Mouse (Mus musculus): Measurements from ENCODE around the gene Pxdn. TPM values are rescaled to one million over a fixed set of nuclear protein-coding genes. Genes with fewer than 3 reads are reported as not detected.

Gene Pxdn
- total RNA-seq (2021) = 10 to 100 TPM; 28.7 to 41.0 TPM
- 69.4 and 92.3 TPM in 2 replicates for polyA plus RNA-seq (2012; rRNA removed)
- long read RNA-seq, full-length matches to known transcripts = 5 of 13 reads
- long read RNA-seq, partial matches to known transcripts = 2 of 13 reads
- long read RNA-seq, other reads (novel, unspliced or antisense) = 6 of 13 reads

DNA sequence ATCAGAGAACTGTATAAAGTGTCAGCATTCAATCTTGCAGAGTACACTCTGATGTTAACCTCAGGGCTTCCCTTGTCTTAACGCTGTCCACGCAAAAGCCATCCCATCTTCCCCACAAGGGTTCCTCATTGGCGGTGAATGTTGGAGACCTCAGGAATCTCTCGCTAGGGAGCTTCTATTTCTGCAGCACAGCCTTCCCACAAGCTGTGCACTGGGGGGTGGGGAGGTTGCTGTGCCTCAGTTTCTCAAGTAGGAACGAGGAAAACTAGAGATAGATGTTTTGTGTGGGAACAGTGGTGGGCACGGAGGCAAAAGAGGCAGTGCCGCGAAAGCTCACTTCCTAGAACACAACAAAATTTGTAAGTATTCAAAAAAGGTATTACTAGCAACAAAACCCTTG lies at the start of gene Pxdn:
Pxdn (plus strand) TSS at position 301 of the 400 bp plus-strand sequence.
- WGBS = 66% methylated on average over 8 of the region's 8 CpGs
- no peak for DNase-seq
- Histone ChIP-seq H3K9ac (ENCODE audit: low read depth, low read length) (peak within 1 kb of the TSS; percentile 91), H3K36me3 (ENCODE audit: control insufficient read depth, insufficient read depth, low read length) (peaks cover 12% of the 10 kb centered on the region), H3K79me2 (replicated peaks; ENCODE audit: control insufficient read depth, insufficient read depth, low read length) (peaks cover 6% of the 10 kb centered on the region; the same call in 1 of the 2 replicates), H3K4me1 (ENCODE audit: control insufficient read depth, insufficient read depth, low read length) (peaks cover 21% of the 10 kb centered on the region), H3K27me3 (ENCODE audit: control insufficient read depth, insufficient read depth, low read length) (no peaks in the 10 kb centered on the region), H3K4me3 (peak within 1 kb of the TSS; percentile 87), H3K27ac (peak within 1 kb of the TSS; percentile 82)
- intact Hi-C loops (cut with DNase I) = loop anchor here (10.0 kb wide), 1 partner anchor 647 kb away; the partner anchor contains the start of gene Tmem18
- TF ChIP-seq POLR2A (IDR thresholded peaks at IDR 0.05; ENCODE audit: insufficient read depth, low read depth, low read length) (no peak), EP300 (IDR thresholded peaks at IDR 0.05; ENCODE audit: insufficient read depth, low read depth, low read length) (0 out of 2 replicates have a peak, but pooled peaks have one; percentile 4)

DNA sequence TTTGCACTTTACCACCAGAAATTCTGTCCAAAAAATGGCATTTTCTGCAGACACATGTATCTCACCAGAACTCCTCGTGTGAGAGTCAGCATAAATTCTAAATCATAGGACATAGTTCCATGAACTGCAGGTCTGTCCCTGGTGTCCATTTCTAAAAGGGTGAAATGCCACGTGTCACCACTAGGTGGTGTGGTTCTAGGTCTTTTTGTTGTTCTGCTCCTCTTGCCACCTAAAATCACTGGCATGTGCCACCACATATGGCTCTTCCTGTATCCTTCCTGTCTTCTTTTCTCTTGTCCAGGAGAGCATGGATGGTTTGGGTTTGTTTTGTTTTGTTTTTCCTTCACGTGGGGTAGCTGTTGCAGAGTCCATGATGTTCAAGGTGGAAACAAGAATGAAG lies 42.7 kb upstream of the Pxdn start:
- 25% methylated on average over 3 of the region's 3 CpGs for WGBS
- Histone ChIP-seq H3K27me3 (ENCODE audit: control insufficient read depth, insufficient read depth, low read length) (no peaks in the 10 kb centered on the region), H3K36me3 (ENCODE audit: control insufficient read depth, insufficient read depth, low read length) (no peaks in the 10 kb centered on the region), H3K79me2 (replicated peaks; ENCODE audit: control insufficient read depth, insufficient read depth, low read length) (no peaks in the 10 kb centered on the region), H3K27ac (no peak overlapping the region), H3K4me1 (ENCODE audit: control insufficient read depth, insufficient read depth, low read length) (no peaks in the 10 kb centered on the region), H3K9ac (ENCODE audit: low read depth, low read length) (no peak overlapping the region), H3K4me3 (no peak overlapping the region)
- TF ChIP-seq CTCF (IDR thresholded peaks at IDR 0.05) (peak; percentile 85), POLR2A (IDR thresholded peaks at IDR 0.05; ENCODE audit: insufficient read depth, low read depth, low read length) (no peak), EP300 (IDR thresholded peaks at IDR 0.05; ENCODE audit: insufficient read depth, low read depth, low read length) (no peak)
- DNase-seq = no peak
- intact Hi-C loops (cut with DNase I) = no loop called here

DNA sequence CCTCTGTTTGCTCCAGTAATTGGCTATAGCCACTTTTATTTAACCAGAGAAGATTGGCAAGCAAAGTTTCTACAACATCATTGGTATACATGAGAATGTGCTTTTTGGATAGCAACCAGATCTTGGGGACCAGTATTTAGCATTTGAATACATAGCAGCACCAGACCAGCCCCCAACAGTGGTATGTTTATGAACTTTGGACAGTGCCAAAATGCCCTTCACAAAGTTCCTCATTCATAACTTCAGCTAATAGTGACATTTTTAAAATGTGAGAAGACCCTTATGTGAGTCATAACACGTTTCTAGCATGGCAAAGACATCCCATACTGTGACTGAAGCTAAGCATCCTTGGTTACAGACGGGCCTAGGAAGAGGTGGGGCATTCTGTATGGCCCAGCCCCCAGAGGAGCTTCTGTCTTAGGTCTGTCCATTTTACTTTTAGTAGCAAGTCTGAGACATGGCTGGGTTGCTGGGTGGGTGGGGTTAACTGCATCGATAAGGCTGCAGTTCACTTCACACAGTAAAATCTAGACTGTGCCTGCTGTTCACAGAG lies 39.8 kb upstream of the Pxdn start:
- Histone ChIP-seq H3K27me3 (ENCODE audit: control insufficient read depth, insufficient read depth, low read length) (no peaks in the 10 kb centered on the region), H3K4me3 (no peak overlapping the region), H3K79me2 (replicated peaks; ENCODE audit: control insufficient read depth, insufficient read depth, low read length) (no peaks in the 10 kb centered on the region), H3K27ac (no peak overlapping the region), H3K9ac (ENCODE audit: low read depth, low read length) (no peak overlapping the region), H3K36me3 (ENCODE audit: control insufficient read depth, insufficient read depth, low read length) (no peaks in the 10 kb centered on the region), H3K4me1 (ENCODE audit: control insufficient read depth, insufficient read depth, low read length) (no peaks in the 10 kb centered on the region)
- DNase-seq = no peak
- no peak for TF ChIP-seq POLR2A (IDR thresholded peaks at IDR 0.05; ENCODE audit: insufficient read depth, low read depth, low read length)
- no peak for TF ChIP-seq CTCF (IDR thresholded peaks at IDR 0.05)
- TF ChIP-seq EP300 (IDR thresholded peaks at IDR 0.05; ENCODE audit: insufficient read depth, low read depth, low read length) = no peak
- intact Hi-C loops (cut with DNase I) = no loop called here
- 73% methylated on average over 3 of the region's 3 CpGs for WGBS

DNA sequence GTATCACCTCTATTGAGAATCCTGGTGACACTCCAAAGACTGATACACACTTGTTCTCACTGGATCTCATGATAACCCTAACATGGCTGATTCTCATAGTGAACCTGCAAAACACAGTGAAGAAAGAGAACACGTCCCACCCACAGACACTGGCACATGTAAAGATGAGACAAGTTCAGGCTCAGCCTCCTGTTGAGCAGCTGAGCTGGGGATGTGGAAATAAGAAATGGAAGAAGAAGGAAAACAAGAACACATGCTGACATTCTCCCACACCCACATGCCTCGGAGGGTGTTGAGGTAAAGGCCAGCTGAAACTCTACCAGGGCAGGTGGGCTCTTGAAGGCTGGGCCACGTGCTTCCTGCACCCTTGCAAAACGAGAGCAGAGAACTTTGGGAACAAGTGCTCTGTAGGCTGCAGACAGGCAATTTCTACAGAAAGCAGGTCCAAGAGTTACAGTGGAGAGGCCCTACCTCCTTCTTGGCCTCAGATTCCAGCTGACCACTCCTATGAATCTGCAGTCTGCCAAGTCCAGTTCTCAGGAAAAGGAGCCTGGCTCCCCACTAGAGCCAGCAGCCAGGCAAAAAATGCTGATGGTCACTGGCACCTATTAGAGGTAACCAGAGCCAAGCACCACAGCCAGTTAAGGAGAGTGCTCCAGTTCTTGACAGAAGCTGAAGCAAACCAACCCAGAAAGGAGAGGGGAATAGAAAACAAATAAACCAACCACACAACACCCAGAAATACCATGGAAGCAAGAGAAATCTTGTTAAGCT lies 33.1 kb upstream of the Pxdn start:
- H3K79me2 ChIP-seq (replicated peaks; ENCODE audit: control insufficient read depth, insufficient read depth, low read length) = no peaks in the 10 kb centered on the region
- H3K4me1 ChIP-seq (ENCODE audit: control insufficient read depth, insufficient read depth, low read length) = peaks cover 7% of the 10 kb centered on the region
- no peak overlapping the region for H3K4me3 ChIP-seq
- H3K27me3 ChIP-seq (ENCODE audit: control insufficient read depth, insufficient read depth, low read length) = no peaks in the 10 kb centered on the region
- H3K9ac ChIP-seq (ENCODE audit: low read depth, low read length) = no peak overlapping the region
- no peaks in the 10 kb centered on the region for H3K36me3 ChIP-seq (ENCODE audit: control insufficient read depth, insufficient read depth, low read length)
- TF ChIP-seq POLR2A (IDR thresholded peaks at IDR 0.05; ENCODE audit: insufficient read depth, low read depth, low read length) (no peak), EP300 (IDR thresholded peaks at IDR 0.05; ENCODE audit: insufficient read depth, low read depth, low read length) (no peak), CTCF (IDR thresholded peaks at IDR 0.05) (no peak)
- DNase-seq = peak in 1 of 2 experiments; percentile 20
- no peak overlapping the region for H3K27ac ChIP-seq
- WGBS = 71% methylated on average over 4 of the region's 4 CpGs
- intact Hi-C loops (cut with DNase I) = no loop called here

DNA sequence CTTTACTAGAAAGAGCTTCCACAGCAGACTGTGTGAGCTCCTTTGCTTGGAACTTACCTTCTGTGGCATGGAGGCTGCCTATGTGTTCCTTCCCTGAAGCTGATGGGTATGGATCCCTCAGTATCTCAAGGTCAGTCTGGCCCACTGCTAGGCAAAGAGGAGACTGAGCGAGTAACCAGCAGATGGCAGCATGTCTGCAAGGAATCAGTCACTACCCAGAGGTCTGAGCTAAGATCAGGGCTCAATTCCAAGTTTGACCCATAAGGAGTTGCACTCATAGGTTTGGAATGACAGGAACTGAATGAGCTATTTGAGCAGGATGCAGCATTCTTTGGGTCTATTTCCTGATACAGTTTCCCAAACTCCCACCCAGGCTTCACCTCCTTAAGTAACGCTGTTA lies 30.4 kb upstream of the Pxdn start:
- H3K9ac ChIP-seq (ENCODE audit: low read depth, low read length) = no peak overlapping the region
- no peak overlapping the region for H3K4me3 ChIP-seq
- H3K27ac ChIP-seq = peak overlapping the region; percentile 38
- no peaks in the 10 kb centered on the region for H3K79me2 ChIP-seq (replicated peaks; ENCODE audit: control insufficient read depth, insufficient read depth, low read length)
- peaks cover 7% of the 10 kb centered on the region for H3K4me1 ChIP-seq (ENCODE audit: control insufficient read depth, insufficient read depth, low read length)
- WGBS = 18% methylated on average over 2 of the region's 2 CpGs
- no peaks in the 10 kb centered on the region for H3K27me3 ChIP-seq (ENCODE audit: control insufficient read depth, insufficient read depth, low read length)
- intact Hi-C loops (cut with DNase I) = loop anchor here (5.0 kb wide), 1 partner anchor 135 kb away; no protein-coding TSS in a partner anchor
- TF ChIP-seq EP300 (IDR thresholded peaks at IDR 0.05; ENCODE audit: insufficient read depth, low read depth, low read length) (0 out of 2 replicates have a peak, but pooled peaks have one; percentile 42), CTCF (IDR thresholded peaks at IDR 0.05) (no peak; the same call in 1 of the 2 replicates), POLR2A (IDR thresholded peaks at IDR 0.05; ENCODE audit: insufficient read depth, low read depth, low read length) (no peak)
- DNase-seq = peak; percentile 63 to 76
- H3K36me3 ChIP-seq (ENCODE audit: control insufficient read depth, insufficient read depth, low read length) = no peaks in the 10 kb centered on the region

All from heart, adult 2 months (tissue).